Mouse (Mus musculus) spleen, adult 2 months (tissue): Measurements from ENCODE around the gene Plcd1. TPM values are rescaled to one million over a fixed set of nuclear protein-coding genes. Genes with fewer than 3 reads are reported as not detected.

Experiments used
- DNase-seq, 2 experiments: peaks; one replicate each; pipeline versions ENCODE4 v3.0.0 to v3.0.0-alpha.2; 2012 to 2021; ENCODE audit warnings: low spot score in 2 of 2, low read depth in 1 of 2
- H3K27ac ChIP-seq: fragments of 200-500 bp; 2 replicates; pipeline ENCODE4 v1.5.1; 2012; ENCODE audit warnings: low read length, inconsistent platforms; ENCODE audit not compliant: insufficient read depth
- H3K27me3 ChIP-seq: fragments of 200-500 bp; 2 replicates; pipeline ENCODE4 v1.6.1; 2012; ENCODE audit warnings: mild to moderate bottlenecking, moderate library complexity, low read length, inconsistent platforms; ENCODE audit not compliant: control insufficient read depth, insufficient read depth
- H3K36me3 ChIP-seq: fragments of 200-500 bp; 2 replicates; pipeline ENCODE4 v1.6.1; 2012; ENCODE audit warnings: mild to moderate bottlenecking, low read length, inconsistent platforms; ENCODE audit not compliant: control insufficient read depth, insufficient read depth
- H3K4me1 ChIP-seq: fragments of 200-500 bp; 2 replicates; pipeline ENCODE4 v1.6.1; 2011; ENCODE audit warnings: inconsistent platforms; ENCODE audit not compliant: control insufficient read depth, insufficient read depth, insufficient read length
- H3K4me3 ChIP-seq: fragments of 200-500 bp; 2 replicates; pipeline ENCODE4 v1.5.1; 2011; ENCODE audit warnings: mild to moderate bottlenecking, inconsistent platforms; ENCODE audit not compliant: insufficient read depth, insufficient read length; ENCODE audit errors: extremely low read depth
- CTCF ChIP-seq: fragments of 200-500 bp; IDR thresholded peaks from 2 replicates; pipeline ENCODE4 v1.5.1; 2011; ENCODE audit warnings: mild to moderate bottlenecking, inconsistent platforms; ENCODE audit not compliant: insufficient read depth, insufficient read length, insufficient replicate concordance; ENCODE audit errors: extremely low read depth
- POLR2A ChIP-seq: fragments of 200-500 bp; IDR thresholded peaks from 2 replicates; pipeline ENCODE4 v1.6.1; 2011; ENCODE audit warnings: low read depth, low read length, inconsistent platforms
- WGBS: fragments of 180-500 bp; shearing (Covaris S2); methylation state at CpG from one replicate; pipeline ENCODE4 v1.1.7; 2018; 5-methylcytosine and 5-hydroxymethylcytosine counted together
- polyA plus RNA-seq: library from polyadenylated mRNA; depleted of rRNA; stranded (reverse); fragments of >200 nt; gene quantifications from 2 replicates; pipeline ENCODE4 v1.2.3, GENCODE M21; 2012

The Plcd1 gene
- polyA plus RNA-seq, 1 experiment, result 6.3 TPM

- no peaks in the 10 kb centered on the region for H3K27me3 ChIP-seq
- no peaks in the 10 kb centered on the region for H3K4me1 ChIP-seq
- no peaks in the 10 kb centered on the region for H3K36me3 ChIP-seq
- DNase-seq, result no peak
- TF ChIP-seq POLR2A (no peak), CTCF (no peak)
- H3K4me3 ChIP-seq, result no peak overlapping the region
- H3K27ac ChIP-seq, result no peak overlapping the region
- WGBS, result 43% methylated on average over 4 of the region's 4 CpGs
These were observed 38.0 kb downstream of the Plcd1 start for GRCm38 (mm10) chr9:119055336-119055735.

- TF ChIP-seq CTCF (no peak), POLR2A (no peak)
- H3K27me3 ChIP-seq, result no peaks in the 10 kb centered on the region
- no peak overlapping the region for H3K4me3 ChIP-seq
- H3K27ac ChIP-seq, result no peak overlapping the region
- WGBS, result 61% methylated on average over 9 of the region's 9 CpGs
- H3K36me3 ChIP-seq, result no peaks in the 10 kb centered on the region
- no peaks in the 10 kb centered on the region for H3K4me1 ChIP-seq
- no peak for DNase-seq
These were observed 39.2 kb downstream of the Plcd1 start for GRCm38 (mm10) chr9:119053964-119054576.

- DNase-seq, result no peak
- Histone ChIP-seq H3K27ac (no peak within 1 kb of the TSS), H3K36me3 (no peaks in the 10 kb centered on the region), H3K4me1 (no peaks in the 10 kb centered on the region), H3K27me3 (no peaks in the 10 kb centered on the region), H3K4me3 (no peak within 1 kb of the TSS)
- no peak for TF ChIP-seq CTCF
- TF ChIP-seq POLR2A, result no peak
- 55% methylated on average over 22 of the region's 22 CpGs for WGBS
These were observed 41.0 kb downstream of the Plcd1 start, which contains the start of gene Vill for GRCm38 (mm10) chr9:119052154-119052944. Gene Vill (plus strand): TSS chr9:119052778.

GRCm38 (mm10) chr9:119051158-119051557 is 42.1 kb downstream of the Plcd1 start:
- Histone ChIP-seq H3K4me3 (no peak overlapping the region), H3K36me3 (no peaks in the 10 kb centered on the region), H3K27ac (no peak overlapping the region), H3K27me3 (no peaks in the 10 kb centered on the region), H3K4me1 (no peaks in the 10 kb centered on the region)
- TF ChIP-seq CTCF, result no peak
- no peak for TF ChIP-seq POLR2A
- WGBS, result 84% methylated on average over 2 of the region's 2 CpGs
- no peak for DNase-seq

- no peak for DNase-seq
- no peak overlapping the region for H3K4me3 ChIP-seq
- H3K27me3 ChIP-seq, result no peaks in the 10 kb centered on the region
- no peaks in the 10 kb centered on the region for H3K4me1 ChIP-seq
- 88% methylated on average over 11 of the region's 11 CpGs for WGBS
- no peak overlapping the region for H3K27ac ChIP-seq
- no peaks in the 10 kb centered on the region for H3K36me3 ChIP-seq
- TF ChIP-seq CTCF (no peak), POLR2A (no peak)
These were observed 45.0 kb downstream of the Plcd1 start for GRCm38 (mm10) chr9:119048182-119048903.

- WGBS, result 88% methylated on average over 15 of the region's 15 CpGs
- Histone ChIP-seq H3K36me3 (no peaks in the 10 kb centered on the region), H3K27ac (no peak overlapping the region), H3K27me3 (no peaks in the 10 kb centered on the region), H3K4me1 (0 out of 2 replicates have a peak, but pooled peaks cover 4% of the 10 kb centered on the region), H3K4me3 (no peak overlapping the region)
- TF ChIP-seq CTCF (no peak), POLR2A (no peak)
- no peak for DNase-seq
These were observed 53.1 kb downstream of the Plcd1 start for GRCm38 (mm10) chr9:119040101-119040775.
